Mouse (Mus musculus): ENCODE results near the gene Olfr1230. TPM values are rescaled to one million over a fixed set of nuclear protein-coding genes. Genes with fewer than 3 reads are reported as not detected.

Olfr1230 gene
- not detected in 2 replicates for polyA plus RNA-seq (2014; fragmentation: Nextera tagmentation; extraction: Ambion mirVana)

- WGBS = 98% methylated on average over 1 of the region's 1 CpGs
- Histone ChIP-seq H3K4me2 (replicated peaks) (no peak within 1 kb of the TSS), H3K36me3 (replicated peaks; ENCODE audit: control insufficient read depth, insufficient read depth) (no peaks in the 10 kb centered on the region), H3K9ac (no peak within 1 kb of the TSS), H3K27ac (no peak within 1 kb of the TSS), H3K27me3 (ENCODE audit: control insufficient read depth, insufficient read depth, low read length) (no peaks in the 10 kb centered on the region), H3K4me1 (replicated peaks; ENCODE audit: control insufficient read depth, insufficient read depth, low read length) (no peaks in the 10 kb centered on the region), H3K4me3 (replicated peaks; ENCODE audit: low read length) (no peak within 1 kb of the TSS), H3K9me3 (ENCODE audit: control insufficient read depth, low read length) (no peaks in the 10 kb centered on the region)
- no peak for ATAC-seq (ENCODE audit: low FRiP score)
- no peak for DNase-seq (ENCODE audit: low spot score)
These were observed at the start of gene Olfr1230 for GRCm38 (mm10) chr2:89297168-89297567. TSS of gene Olfr1230 (minus strand) at chr2:89297268.

GRCm38 (mm10) chr2:89342298-89342697, 45.2 kb upstream of the Olfr1230 start, which contains the start of gene Olfr1233:
TSS of gene Olfr1233 (minus strand) at chr2:89342398.
- Histone ChIP-seq H3K9ac (no peak within 1 kb of the TSS), H3K27ac (no peak within 1 kb of the TSS), H3K27me3 (ENCODE audit: control insufficient read depth, insufficient read depth, low read length) (no peaks in the 10 kb centered on the region), H3K4me1 (replicated peaks; ENCODE audit: control insufficient read depth, insufficient read depth, low read length) (no peaks in the 10 kb centered on the region), H3K36me3 (replicated peaks; ENCODE audit: control insufficient read depth, insufficient read depth) (no peaks in the 10 kb centered on the region), H3K9me3 (ENCODE audit: control insufficient read depth, low read length) (no peaks in the 10 kb centered on the region), H3K4me2 (replicated peaks) (no peak within 1 kb of the TSS), H3K4me3 (replicated peaks; ENCODE audit: low read length) (no peak within 1 kb of the TSS)
- DNase-seq (ENCODE audit: low spot score) (no peak), ATAC-seq (ENCODE audit: low FRiP score) (no peak)

- ATAC-seq (ENCODE audit: low FRiP score) = no peak
These were observed 32.5 kb upstream of the Olfr1230 start, which contains the start of gene Olfr1232 for GRCm38 (mm10) chr2:89329575-89329974. TSS of gene Olfr1232 (minus strand) at chr2:89329675.

GRCm38 (mm10) chr2:89306974-89307373, 9.9 kb upstream of the Olfr1230 start, which contains the start of gene Olfr1231:
TSS of gene Olfr1231 (minus strand) at chr2:89307074.
- WGBS = 81% methylated on average over 2 of the region's 2 CpGs
- Histone ChIP-seq H3K36me3 (replicated peaks; ENCODE audit: control insufficient read depth, insufficient read depth) (no peaks in the 10 kb centered on the region), H3K27ac (no peak within 1 kb of the TSS), H3K4me2 (replicated peaks) (no peak within 1 kb of the TSS), H3K4me3 (replicated peaks; ENCODE audit: low read length) (no peak within 1 kb of the TSS), H3K4me1 (replicated peaks; ENCODE audit: control insufficient read depth, insufficient read depth, low read length) (no peaks in the 10 kb centered on the region), H3K9ac (no peak within 1 kb of the TSS), H3K9me3 (ENCODE audit: control insufficient read depth, low read length) (no peaks in the 10 kb centered on the region), H3K27me3 (ENCODE audit: control insufficient read depth, insufficient read depth, low read length) (no peaks in the 10 kb centered on the region)
- no peak for DNase-seq (ENCODE audit: low spot score)
- ATAC-seq (ENCODE audit: low FRiP score) = no peak

More at GRCm38 (mm10) chr2:89329575-89329974, 32.5 kb upstream of the Olfr1230 start, which contains the start of gene Olfr1232:
- no peak within 1 kb of the TSS for H3K9ac ChIP-seq
- H3K4me2 ChIP-seq (replicated peaks) = no peak within 1 kb of the TSS
- H3K27me3 ChIP-seq (ENCODE audit: control insufficient read depth, insufficient read depth, low read length) = no peaks in the 10 kb centered on the region
- H3K27ac ChIP-seq = no peak within 1 kb of the TSS
- no peaks in the 10 kb centered on the region for H3K36me3 ChIP-seq (replicated peaks; ENCODE audit: control insufficient read depth, insufficient read depth)
- no peaks in the 10 kb centered on the region for H3K9me3 ChIP-seq (ENCODE audit: control insufficient read depth, low read length)
- DNase-seq (ENCODE audit: low spot score) = no peak
- no peaks in the 10 kb centered on the region for H3K4me1 ChIP-seq (replicated peaks; ENCODE audit: control insufficient read depth, insufficient read depth, low read length)
- no peak within 1 kb of the TSS for H3K4me3 ChIP-seq (replicated peaks; ENCODE audit: low read length)

- DNase-seq (ENCODE audit: low spot score) = no peak
- Histone ChIP-seq H3K9ac (no peak within 1 kb of the TSS), H3K4me2 (replicated peaks) (no peak within 1 kb of the TSS), H3K27me3 (ENCODE audit: control insufficient read depth, insufficient read depth, low read length) (no peaks in the 10 kb centered on the region), H3K4me3 (replicated peaks; ENCODE audit: low read length) (no peak within 1 kb of the TSS), H3K27ac (no peak within 1 kb of the TSS), H3K4me1 (replicated peaks; ENCODE audit: control insufficient read depth, insufficient read depth, low read length) (no peaks in the 10 kb centered on the region), H3K36me3 (replicated peaks; ENCODE audit: control insufficient read depth, insufficient read depth) (no peaks in the 10 kb centered on the region), H3K9me3 (ENCODE audit: control insufficient read depth, low read length) (no peaks in the 10 kb centered on the region)
- no peak for ATAC-seq (ENCODE audit: low FRiP score)
- 81% methylated on average over 2 of the region's 2 CpGs for WGBS
These were observed 9.2 kb downstream of the Olfr1230 start, which contains the start of gene Olfr1229 for GRCm38 (mm10) chr2:89287914-89288313. TSS of gene Olfr1229 (minus strand) at chr2:89288014.

- Histone ChIP-seq H3K4me2 (replicated peaks) (no peak within 1 kb of the TSS), H3K27me3 (ENCODE audit: control insufficient read depth, insufficient read depth, low read length) (no peaks in the 10 kb centered on the region), H3K4me1 (replicated peaks; ENCODE audit: control insufficient read depth, insufficient read depth, low read length) (no peaks in the 10 kb centered on the region), H3K9ac (no peak within 1 kb of the TSS), H3K36me3 (replicated peaks; ENCODE audit: control insufficient read depth, insufficient read depth) (no peaks in the 10 kb centered on the region), H3K9me3 (ENCODE audit: control insufficient read depth, low read length) (no peaks in the 10 kb centered on the region), H3K27ac (no peak within 1 kb of the TSS), H3K4me3 (replicated peaks; ENCODE audit: low read length) (no peak within 1 kb of the TSS)
- ATAC-seq (ENCODE audit: low FRiP score) (no peak), DNase-seq (ENCODE audit: low spot score) (no peak)
These were observed 43.1 kb downstream of the Olfr1230 start, which contains the start of gene Olfr1228 for GRCm38 (mm10) chr2:89253962-89254361. TSS of gene Olfr1228 (minus strand) at chr2:89254062.

Other genes with a start within 250 kb of the Olfr1230 start
- not detected in 2 replicates for gene Olfr1218, start 236.1 kb downstream of the Olfr1230 start, polyA plus RNA-seq (2014; fragmentation: Nextera tagmentation; extraction: Ambion mirVana)
- not detected in 2 replicates for gene Olfr1219, start 213.8 kb downstream of the Olfr1230 start, polyA plus RNA-seq (2014; fragmentation: Nextera tagmentation; extraction: Ambion mirVana)
- not detected in 2 replicates for gene Olfr1220, start 190.4 kb downstream of the Olfr1230 start, polyA plus RNA-seq (2014; fragmentation: Nextera tagmentation; extraction: Ambion mirVana)
- not detected in 2 replicates for gene Olfr1221, start 180.0 kb downstream of the Olfr1230 start, polyA plus RNA-seq (2014; fragmentation: Nextera tagmentation; extraction: Ambion mirVana)
- gene Olfr1222, start 164.2 kb downstream of the Olfr1230 start, polyA plus RNA-seq (2014; fragmentation: Nextera tagmentation; extraction: Ambion mirVana) = not detected in 2 replicates
- not detected in 2 replicates for gene Olfr1223, start 145.7 kb downstream of the Olfr1230 start, polyA plus RNA-seq (2014; fragmentation: Nextera tagmentation; extraction: Ambion mirVana)
- not detected in 2 replicates for gene Olfr1224-ps1, start 133.2 kb downstream of the Olfr1230 start, polyA plus RNA-seq (2014; fragmentation: Nextera tagmentation; extraction: Ambion mirVana)
- gene Olfr1225, start 122.6 kb downstream of the Olfr1230 start, polyA plus RNA-seq (2014; fragmentation: Nextera tagmentation; extraction: Ambion mirVana) = not detected in 2 replicates
- gene Olfr1226, start 97.2 kb downstream of the Olfr1230 start, polyA plus RNA-seq (2014; fragmentation: Nextera tagmentation; extraction: Ambion mirVana) = not detected in 2 replicates
- not detected in 2 replicates for gene Olfr1228, start 43.2 kb downstream of the Olfr1230 start, polyA plus RNA-seq (2014; fragmentation: Nextera tagmentation; extraction: Ambion mirVana)
- gene Olfr1229, start 9.3 kb downstream of the Olfr1230 start, polyA plus RNA-seq (2014; fragmentation: Nextera tagmentation; extraction: Ambion mirVana) = not detected in 2 replicates
- gene Olfr1231, start 9.8 kb upstream of the Olfr1230 start, polyA plus RNA-seq (2014; fragmentation: Nextera tagmentation; extraction: Ambion mirVana) = not detected in 2 replicates
- not detected in 2 replicates for gene Olfr1232, start 32.4 kb upstream of the Olfr1230 start, polyA plus RNA-seq (2014; fragmentation: Nextera tagmentation; extraction: Ambion mirVana)
- gene Olfr1233, start 45.1 kb upstream of the Olfr1230 start, polyA plus RNA-seq (2014; fragmentation: Nextera tagmentation; extraction: Ambion mirVana) = not detected in 2 replicates
- gene Olfr1234, start 67.6 kb upstream of the Olfr1230 start, polyA plus RNA-seq (2014; fragmentation: Nextera tagmentation; extraction: Ambion mirVana) = not detected in 2 replicates
- not detected in 2 replicates for gene Olfr1238, start 112.4 kb upstream of the Olfr1230 start, polyA plus RNA-seq (2014; fragmentation: Nextera tagmentation; extraction: Ambion mirVana)
- not detected in 2 replicates for gene Olfr1239, start 123.1 kb upstream of the Olfr1230 start, polyA plus RNA-seq (2014; fragmentation: Nextera tagmentation; extraction: Ambion mirVana)
- not detected in 2 replicates for gene Olfr1240, start 145.7 kb upstream of the Olfr1230 start, polyA plus RNA-seq (2014; fragmentation: Nextera tagmentation; extraction: Ambion mirVana)
- gene Olfr1241, start 189.9 kb upstream of the Olfr1230 start, polyA plus RNA-seq (2014; fragmentation: Nextera tagmentation; extraction: Ambion mirVana) = not detected in 2 replicates
- gene Olfr1242, start 201.1 kb upstream of the Olfr1230 start, polyA plus RNA-seq (2014; fragmentation: Nextera tagmentation; extraction: Ambion mirVana) = not detected in 2 replicates
- gene Olfr1243, start 234.2 kb upstream of the Olfr1230 start, polyA plus RNA-seq (2014; fragmentation: Nextera tagmentation; extraction: Ambion mirVana) = not detected in 2 replicates

All from hindbrain, embryonic 14.5 days (tissue).